Comparison of ENCODE assay signal across 9 mouse cellular contexts in the genomic region with DNA sequence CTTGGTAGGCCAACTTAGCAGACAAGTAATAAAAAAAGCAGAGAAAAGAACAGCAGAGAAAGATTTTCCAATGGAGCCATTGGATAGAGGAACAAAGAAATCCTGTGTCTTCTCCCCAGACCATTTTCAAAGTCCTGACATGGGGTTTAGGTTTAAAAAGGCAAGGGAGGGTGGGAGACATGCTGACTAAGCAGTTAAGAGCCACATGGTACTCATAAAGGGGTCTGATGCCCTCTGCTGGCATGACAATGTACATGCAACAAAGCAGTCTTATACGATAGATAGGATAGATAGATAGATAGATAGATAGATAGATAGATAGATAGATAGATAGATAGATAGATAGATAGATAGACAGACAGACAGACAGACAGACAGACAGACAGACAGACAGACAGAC. TPM values are rescaled to one million over a fixed set of nuclear protein-coding genes. Genes with fewer than 3 reads are reported as not detected.
DNase-seq lines count a peak whose midpoint lies in the region; ATAC-seq and TF ChIP-seq lines count a peak whose summit lies in the region.
"Had no signal": no experiment of that assay in that cellular context is flagged by ENCODE, and none has a peak within 500 bp of the region (broad histone marks: within the 10 kb centered on the region; RNA-seq: fewer than 3 reads in every experiment).

No protein-coding gene starts in this region.

- TF ChIP-seq EP300 in CH12.LX (IDR thresholded peaks at IDR 0.05; ENCODE audit: low read length) = no peak

- no peaks in the 10 kb centered on the region for H3K4me1 ChIP-seq in limb, embryonic 11.5 days (ENCODE audit: control insufficient read depth, insufficient read depth, low read length)
- no peaks in the 10 kb centered on the region for H3K4me1 ChIP-seq in limb, embryonic 10.5 days
- peaks cover 1 to 3% of the 10 kb centered on the region in 2 experiments; a peak in 2 of 4 replicates for H3K4me1 ChIP-seq in CH12.LX (ENCODE audit: control insufficient read depth in 1 of 2, insufficient read depth in 2 of 2)
- 0 out of 2 replicates have a peak, but pooled peaks cover 5% of the 10 kb centered on the region for H3K4me1 ChIP-seq in forebrain, embryonic 13.5 days

- no peak for ATAC-seq in limb, embryonic 11.5 days (ENCODE audit: insufficient number of reproducible peaks, low FRiP score, low TSS enrichment, low read depth)
- peak; percentile 65 for ATAC-seq in megakaryocyte, adult 5-6 weeks (ENCODE audit: poor library complexity, severe bottlenecking)
- ATAC-seq in forebrain, embryonic 13.5 days = no peak

- WGBS in limb, embryonic 11.5 days = 87% methylated on average over 1 of the region's 1 CpGs
- WGBS in limb, embryonic 10.5 days = 64% methylated on average over 1 of the region's 1 CpGs
- WGBS in forebrain, embryonic 13.5 days = 76% methylated on average over 1 of the region's 1 CpGs

- TF ChIP-seq POLR2A in CH12.LX (IDR thresholded peaks at IDR 0.05; ENCODE audit: low read depth, low read length) = no peak

- H3K9me3 ChIP-seq in limb, embryonic 11.5 days (ENCODE audit: control insufficient read depth, low read length) = no peaks in the 10 kb centered on the region
- no peaks in the 10 kb centered on the region for H3K9me3 ChIP-seq in limb, embryonic 10.5 days (replicated peaks)
- no peaks in the 10 kb centered on the region for H3K9me3 ChIP-seq in CH12.LX (replicated peaks; ENCODE audit: low read length)
- H3K9me3 ChIP-seq in forebrain, embryonic 13.5 days (replicated peaks) = no peaks in the 10 kb centered on the region

- in situ Hi-C loops in CH12.LX (cut with MboI; ENCODE audit: low pct_ligation_motif_present, low pct_unique_long_range_greater_than_20kb, low sequenced_read_pairs) = no loop called here

- no peaks in the 10 kb centered on the region for H3K27me3 ChIP-seq in limb, embryonic 11.5 days (ENCODE audit: control insufficient read depth, insufficient read depth, low read length)
- no peaks in the 10 kb centered on the region for H3K27me3 ChIP-seq in limb, embryonic 10.5 days (ENCODE audit: low read depth, poor library complexity, severe bottlenecking)
- peaks cover 16% of the 10 kb centered on the region for H3K27me3 ChIP-seq in CH12.LX (replicated peaks)
- H3K27me3 ChIP-seq in forebrain, embryonic 13.5 days = no peaks in the 10 kb centered on the region

- peak; percentile 42 to 70; a peak in 3 of 4 replicates for TF ChIP-seq CTCF in CH12.LX (conservative IDR thresholded peaks at IDR 0.05 in 1 of 2, IDR thresholded peaks at IDR 0.05 in 1 of 2; ENCODE audit: low read depth in 2 of 2, low read length in 2 of 2)

- peak; percentile 65 for TF ChIP-seq RAD21 in CH12.LX (IDR thresholded peaks at IDR 0.05; ENCODE audit: low read depth, low read length)

- no peak overlapping the region for H3K4me3 ChIP-seq in limb, embryonic 11.5 days (ENCODE audit: low read depth, low read length)
- H3K4me3 ChIP-seq in limb, embryonic 10.5 days = no peak overlapping the region
- H3K4me3 ChIP-seq in CH12.LX (replicated peaks in 1 of 3; ENCODE audit: low read depth in 2 of 3, low read length in 2 of 3, poor library complexity in 1 of 3) = no peak overlapping the region
- H3K4me3 ChIP-seq in forebrain, embryonic 13.5 days = no peak overlapping the region
- H3K4me3 ChIP-seq: myocyte had no signal

- H3K4me2 ChIP-seq in limb, embryonic 11.5 days (ENCODE audit: low read depth, severe bottlenecking) = no peak overlapping the region
- H3K4me2 ChIP-seq in CH12.LX (ENCODE audit: insufficient read depth, low read depth, poor library complexity, severe bottlenecking) = no peak overlapping the region
- no peak overlapping the region for H3K4me2 ChIP-seq in forebrain, embryonic 13.5 days

- H3K79me2 ChIP-seq in CH12.LX (replicated peaks; ENCODE audit: control insufficient read depth, extremely low read depth, insufficient read depth, poor library complexity, severe bottlenecking) = no peaks in the 10 kb centered on the region

- H3K9ac ChIP-seq in limb, embryonic 11.5 days (ENCODE audit: low read length) = no peak overlapping the region
- H3K9ac ChIP-seq in CH12.LX (ENCODE audit: insufficient read depth, low read depth) = no peak overlapping the region
- no peak overlapping the region for H3K9ac ChIP-seq in forebrain, embryonic 13.5 days

- dilution Hi-C loops in CH12.LX (cut with MboI; ENCODE audit: extremely low pct_ligation_motif_present, extremely low pct_unique_long_range_greater_than_20kb, low sequenced_read_pairs) = no loop called here

- H3K36me3 ChIP-seq in limb, embryonic 11.5 days (ENCODE audit: control insufficient read depth, insufficient read depth, low read length) = no peaks in the 10 kb centered on the region
- H3K36me3 ChIP-seq in limb, embryonic 10.5 days = no peaks in the 10 kb centered on the region
- H3K36me3 ChIP-seq in CH12.LX (replicated peaks in 1 of 2; ENCODE audit: control insufficient read depth in 1 of 2, insufficient read depth in 1 of 2, low read length in 1 of 2) = no peaks in the 10 kb centered on the region
- no peaks in the 10 kb centered on the region for H3K36me3 ChIP-seq in forebrain, embryonic 13.5 days (ENCODE audit: poor library complexity, severe bottlenecking)

- DNase-seq in limb, embryonic 11.5 days (ENCODE audit: low spot score) = peak; percentile 37
- no peak for DNase-seq in limb, embryonic 10.5 days (ENCODE audit: low spot score)
- peak; percentile 61 for DNase-seq in CH12.LX (ENCODE audit: extremely low read depth)
- DNase-seq in ZHBTc4 (ENCODE audit: low read depth, low spot score) = peak; percentile 72
- DNase-seq in MN1 (ENCODE audit: low spot score) = no peak
- DNase-seq: gastrocnemius, postnatal 10 days had no signal

- H3K27ac ChIP-seq in limb, embryonic 11.5 days (replicated peaks; ENCODE audit: low read depth, low read length) = no peak overlapping the region
- no peak overlapping the region for H3K27ac ChIP-seq in limb, embryonic 10.5 days
- H3K27ac ChIP-seq in CH12.LX (ENCODE audit: insufficient read depth, low read depth) = no peak overlapping the region
- no peak overlapping the region for H3K27ac ChIP-seq in forebrain, embryonic 13.5 days

TF ChIP-seq in CH12.LX, 34 proteins besides CTCF, POLR2A, EP300 and RAD21:
- no peak for TF ChIP-seq MAZ (IDR thresholded peaks at IDR 0.05; ENCODE audit: low read depth, low read length)
- TF ChIP-seq JUN (IDR thresholded peaks at IDR 0.05; ENCODE audit: insufficient read depth, low read depth, low read length) = no peak
- no peak for TF ChIP-seq KAT2A (IDR thresholded peaks at IDR 0.05; ENCODE audit: insufficient replicate concordance, low read length)
- no peak for TF ChIP-seq TCF12 (IDR thresholded peaks at IDR 0.05; ENCODE audit: low read depth, low read length)
- TF ChIP-seq MAFK (IDR thresholded peaks at IDR 0.05; ENCODE audit: insufficient replicate concordance, low read length) = peak; percentile 100
- peak; percentile 79 for TF ChIP-seq MAX (IDR thresholded peaks at IDR 0.05; ENCODE audit: low read length)
- peak; percentile 41 for TF ChIP-seq SMC3 (IDR thresholded peaks at IDR 0.05; ENCODE audit: low read depth, low read length)
- no peak for TF ChIP-seq ZMIZ1 (IDR thresholded peaks at IDR 0.05; ENCODE audit: low read depth, low read length)
- peak; percentile 96 for TF ChIP-seq MYC (IDR thresholded peaks at IDR 0.05; ENCODE audit: low read depth, low read length)
- no peak for TF ChIP-seq RCOR1 (conservative IDR thresholded peaks at IDR 0.05; ENCODE audit: low read depth, low read length)

RNA-seq across cellular contexts. Expression of gene Hmgxb4, which starts 15.7 kb away (rescaled TPM):
- 49.7 and 49.9 TPM in 2 replicates for polyA plus RNA-seq in limb, embryonic 11.5 days (2014; fragmentation: Nextera tagmentation; extraction: Ambion mirVana)
- polyA plus RNA-seq in limb, embryonic 10.5 days (2016; fragmentation: Nextera tagmentation; extraction: Ambion mirVana) = 46.6 and 48.2 TPM in 2 replicates
- total RNA-seq in CH12.LX (2012; rRNA removed) (24.5 and 29.1 TPM in 2 replicates), CH12.LX (2014; rRNA removed) (33.2 and 33.4 TPM in 2 replicates)
- 23.3 and 23.6 TPM in 2 replicates for polyA plus RNA-seq in CH12.LX (2012; ENCODE audit: insufficient read length, low read depth)
- 24.4 and 28.4 TPM in 2 replicates for total RNA-seq in megakaryocyte, adult 5-6 weeks (2015)
- 77.8 and 95.8 TPM in 2 replicates for total RNA-seq in megakaryocyte, adult 5-6 weeks (2017)
- 51.1 and 51.2 TPM in 2 replicates for polyA plus RNA-seq in forebrain, embryonic 13.5 days (2015; fragmentation: Nextera tagmentation; extraction: Ambion mirVana)

RNA-seq across cellular contexts. Expression of gene Tom1, which starts 56.1 kb away (rescaled TPM):
- polyA plus RNA-seq in limb, embryonic 11.5 days (2014; fragmentation: Nextera tagmentation; extraction: Ambion mirVana) = 30.1 and 35.0 TPM in 2 replicates
- polyA plus RNA-seq in limb, embryonic 10.5 days (2016; fragmentation: Nextera tagmentation; extraction: Ambion mirVana) = 33.5 and 36.5 TPM in 2 replicates
- total RNA-seq in CH12.LX (2012; rRNA removed) (15.6 and 18.4 TPM in 2 replicates), CH12.LX (2014; rRNA removed) (11.6 and 13.4 TPM in 2 replicates)
- polyA plus RNA-seq in CH12.LX (2012; ENCODE audit: insufficient read length, low read depth) = 25.3 and 32.8 TPM in 2 replicates
- 53.1 and 60.1 TPM in 2 replicates for total RNA-seq in megakaryocyte, adult 5-6 weeks (2015)
- total RNA-seq in megakaryocyte, adult 5-6 weeks (2017) = 46.6 and 60.7 TPM in 2 replicates
- polyA plus RNA-seq in forebrain, embryonic 13.5 days (2015; fragmentation: Nextera tagmentation; extraction: Ambion mirVana) = 16.9 and 20.1 TPM in 2 replicates

Comparison
In these comparisons a context has a peak if more than half of its experiments do, and no peak if none do; other contexts are left out.
1. DNase-seq: peak in limb, embryonic 11.5 days (single experiment), CH12.LX (single experiment) and ZHBTc4 (single experiment); none in limb, embryonic 10.5 days (single experiment) and MN1 (single experiment).